Mouse (Mus musculus) C2C12 (cell line): ENCODE measurements around the gene Clasp1.

Experiments used
- CEBPB ChIP-seq: IDR thresholded peaks from one replicate; pipeline ENCODE4 v1.6.1; 2011; ENCODE audit warnings: low read depth, mild to moderate bottlenecking, control low read depth, moderate library complexity
- CTCF ChIP-seq: IDR thresholded peaks from one replicate; pipeline ENCODE4 v1.5.1; 2011; ENCODE audit not compliant: control insufficient read depth, insufficient read depth, insufficient read length
- FOSL1 ChIP-seq: IDR thresholded peaks from one replicate; pipeline ENCODE4 v1.8.0; 2011; ENCODE audit warnings: mild to moderate bottlenecking, low read length; ENCODE audit not compliant: poor library complexity, insufficient read depth, severe bottlenecking
- MAX ChIP-seq: IDR thresholded peaks from one replicate; pipeline ENCODE4 v1.6.1; 2011; ENCODE audit warnings: mild to moderate bottlenecking, control low read depth
- MYOD1 ChIP-seq: IDR thresholded peaks from one replicate; pipeline ENCODE4 v1.6.1; 2011; ENCODE audit warnings: low read depth; ENCODE audit not compliant: control insufficient read depth, insufficient read length
- USF1 ChIP-seq: IDR thresholded peaks from one replicate; pipeline ENCODE4 v1.6.1; 2011; ENCODE audit warnings: low read depth, mild to moderate bottlenecking, control low read depth, moderate library complexity

DNA sequence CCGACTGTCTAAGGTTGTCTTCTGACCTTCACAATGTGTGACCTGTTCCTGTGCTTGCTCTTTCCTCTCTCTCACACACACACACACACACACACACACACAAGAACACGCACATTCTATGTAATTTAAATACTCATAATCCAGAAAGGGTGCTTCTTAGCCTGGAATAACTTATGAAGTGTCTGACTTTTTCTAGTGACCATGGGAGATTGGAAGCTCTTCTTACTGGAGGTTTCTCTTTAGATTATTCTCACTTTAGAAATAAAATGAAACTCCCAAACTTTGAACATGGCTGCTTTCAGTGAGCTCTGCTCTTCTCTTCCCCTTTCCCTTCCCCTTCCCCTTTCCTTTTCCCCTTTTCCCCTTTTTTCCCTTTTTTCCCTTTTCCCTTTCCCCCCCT, 37.1 kb downstream of the Clasp1 start:
- TF ChIP-seq USF1 (no peak), MAX (no peak), CTCF (no peak), CEBPB (no peak), MYOD1 (no peak), FOSL1 (no peak)
